Mouse (Mus musculus): ENCODE results near the gene Ythdc1. TPM values are rescaled to one million over a fixed set of nuclear protein-coding genes. Genes with fewer than 3 reads are reported as not detected.
"Not testable (repeated sequence)": the region's sequence is repeated elsewhere in the genome, so short reads cannot be mapped to it uniquely, and the experiment has no call there.

The Ythdc1 gene
- polyA plus RNA-seq, 1 experiment from 2014 or later, result 55.9 TPM

DNA sequence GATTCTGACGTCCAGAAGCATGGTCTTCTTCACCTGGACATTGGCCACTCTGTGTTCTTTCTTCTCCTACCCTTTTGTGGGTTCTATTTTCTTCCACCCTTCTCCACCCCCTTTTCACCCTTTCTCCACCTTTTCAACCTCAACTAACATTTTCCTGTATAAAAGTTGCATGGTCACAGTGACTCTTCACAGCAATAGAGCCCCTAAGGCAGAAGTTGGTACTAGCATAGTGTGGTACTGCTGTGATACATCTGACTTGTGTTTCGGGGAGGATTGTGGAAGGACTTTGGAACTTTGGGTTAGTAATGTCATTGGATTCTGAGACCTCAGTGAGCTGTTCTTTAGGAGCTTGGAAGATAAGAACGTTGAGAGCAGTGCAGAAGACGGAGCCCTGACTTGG, 11.8 kb upstream of the Ythdc1 start:
- Histone ChIP-seq H3K4me1 (ENCODE audit: control insufficient read depth, insufficient read depth, low read length) (no peaks in the 10 kb centered on the region), H3K27me3 (ENCODE audit: control insufficient read depth, insufficient read depth, low read length) (no peaks in the 10 kb centered on the region), H3K4me3 (ENCODE audit: low read depth, low read length) (no peak overlapping the region), H3K9me3 (ENCODE audit: control insufficient read depth, low read length) (no peaks in the 10 kb centered on the region), H3K9ac (ENCODE audit: low read length) (no peak overlapping the region), H3K4me2 (no peak overlapping the region), H3K36me3 (ENCODE audit: control insufficient read depth, insufficient read depth, low read length) (no peaks in the 10 kb centered on the region), H3K27ac (ENCODE audit: low read depth, low read length) (no peak overlapping the region)
- DNase-seq (ENCODE audit: low spot score, missing footprints), result no peak
- no peak for ATAC-seq (ENCODE audit: low FRiP score)
- 66% methylated on average over 4 of the region's 4 CpGs for WGBS

DNA sequence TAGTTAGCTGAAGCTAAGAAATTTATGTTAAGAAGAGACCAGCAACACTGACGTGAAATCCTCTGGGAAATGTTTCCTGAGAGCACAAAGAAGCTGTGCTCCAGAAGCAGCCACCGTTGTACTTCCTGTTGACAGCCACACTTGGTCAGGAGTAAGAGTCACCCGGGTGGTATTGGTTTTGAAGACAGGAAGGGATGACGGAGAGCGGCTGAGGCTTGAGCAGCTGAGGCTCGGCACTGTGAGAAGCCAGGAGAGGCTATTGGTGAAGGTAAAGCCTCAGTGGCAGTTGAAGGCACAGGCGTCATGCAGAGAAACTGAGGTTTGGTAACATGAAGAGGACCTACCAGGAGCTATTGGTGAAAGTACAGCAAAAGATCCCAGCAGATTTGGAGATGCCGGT, 11.2 kb upstream of the Ythdc1 start:
- H3K4me2 ChIP-seq, result no peak overlapping the region
- H3K4me3 ChIP-seq (ENCODE audit: low read depth, low read length), result no peak overlapping the region
- 77% methylated on average over 8 of the region's 8 CpGs for WGBS
- no peak for DNase-seq (ENCODE audit: low spot score, missing footprints)
- no peaks in the 10 kb centered on the region for H3K27me3 ChIP-seq (ENCODE audit: control insufficient read depth, insufficient read depth, low read length)
- H3K27ac ChIP-seq (ENCODE audit: low read depth, low read length), result no peak overlapping the region
- no peaks in the 10 kb centered on the region for H3K9me3 ChIP-seq (ENCODE audit: control insufficient read depth, low read length)
- H3K36me3 ChIP-seq (ENCODE audit: control insufficient read depth, insufficient read depth, low read length), result no peaks in the 10 kb centered on the region
- no peaks in the 10 kb centered on the region for H3K4me1 ChIP-seq (ENCODE audit: control insufficient read depth, insufficient read depth, low read length)
- H3K9ac ChIP-seq (ENCODE audit: low read length), result no peak overlapping the region
- ATAC-seq (ENCODE audit: low FRiP score), result no peak

DNA sequence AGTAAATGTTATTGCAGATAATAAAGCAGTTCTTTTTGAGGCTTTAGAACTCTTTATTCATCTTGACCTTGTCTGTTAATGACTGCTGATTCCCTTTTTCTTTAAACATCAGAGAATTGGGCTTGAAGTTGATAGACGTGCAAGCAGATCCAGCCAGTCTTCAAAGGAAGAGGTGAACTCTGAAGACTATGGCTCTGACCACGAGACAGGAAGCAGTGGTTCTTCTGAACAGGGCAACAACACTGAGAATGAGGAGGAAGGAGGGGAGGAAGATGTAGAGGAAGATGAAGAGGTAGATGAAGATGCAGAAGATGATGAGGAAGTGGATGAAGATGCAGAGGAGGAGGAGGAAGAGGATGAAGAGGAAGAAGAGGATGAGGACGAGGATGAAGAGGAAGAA, 12.8 kb downstream of the Ythdc1 start:
- WGBS, result 89% methylated on average over 3 of the region's 3 CpGs
- no peaks in the 10 kb centered on the region for H3K4me1 ChIP-seq (ENCODE audit: control insufficient read depth, insufficient read depth, low read length)
- H3K4me2 ChIP-seq, result no peak overlapping the region
- no peak overlapping the region for H3K4me3 ChIP-seq (ENCODE audit: low read depth, low read length)
- H3K9me3 ChIP-seq (ENCODE audit: control insufficient read depth, low read length), result no peaks in the 10 kb centered on the region
- no peak for ATAC-seq (ENCODE audit: low FRiP score)
- H3K9ac ChIP-seq (ENCODE audit: low read length), result no peak overlapping the region
- no peaks in the 10 kb centered on the region for H3K27me3 ChIP-seq (ENCODE audit: control insufficient read depth, insufficient read depth, low read length)
- H3K36me3 ChIP-seq (ENCODE audit: control insufficient read depth, insufficient read depth, low read length), result peaks cover 3% of the 10 kb centered on the region
- no peak overlapping the region for H3K27ac ChIP-seq (ENCODE audit: low read depth, low read length)
- no peak for DNase-seq (ENCODE audit: low spot score, missing footprints)

DNA sequence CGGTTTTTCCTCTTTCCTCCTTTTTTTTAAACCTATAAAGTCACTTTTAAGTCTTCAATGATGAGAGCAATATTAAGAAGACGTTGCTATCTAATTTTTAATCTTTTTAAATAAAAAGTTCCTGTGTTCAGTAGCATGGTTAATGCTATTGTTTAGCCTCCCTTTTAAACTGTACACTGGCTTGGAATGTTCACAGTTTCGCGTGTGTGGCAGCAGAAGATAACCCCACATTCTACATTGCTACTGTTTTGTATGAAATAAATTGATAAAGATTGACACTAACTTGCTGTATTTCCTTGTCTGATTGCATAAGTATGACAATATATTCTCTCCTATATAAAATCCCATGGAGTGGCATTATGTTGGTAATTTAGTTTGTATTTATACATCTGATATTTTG, 32.4 kb downstream of the Ythdc1 start:
- 95% methylated on average over 4 of the region's 4 CpGs for WGBS
- not testable (repeated sequence) for H3K4me3 ChIP-seq (ENCODE audit: low read depth, low read length)

DNA sequence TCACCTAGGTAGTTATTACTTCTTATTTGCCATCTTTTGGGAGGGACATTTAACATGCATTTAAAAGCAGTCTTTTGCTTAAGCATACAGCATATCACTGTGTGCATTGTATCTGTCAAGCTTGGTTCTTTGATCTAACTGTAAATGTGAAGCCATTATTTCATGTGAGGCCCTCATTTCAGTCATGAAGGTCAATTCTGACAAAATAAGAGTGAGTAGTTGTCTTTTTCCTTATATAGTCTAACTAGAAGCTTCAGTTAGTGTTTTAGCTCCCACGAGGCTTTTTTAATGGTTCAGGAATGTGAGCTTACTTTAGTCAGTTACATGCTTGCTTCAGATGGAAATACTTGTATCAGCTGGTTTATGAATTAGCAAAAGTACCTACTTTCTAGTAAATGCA, 34.1 kb downstream of the Ythdc1 start:
- Histone ChIP-seq H3K9ac (ENCODE audit: low read length) (no peak overlapping the region), H3K27ac (ENCODE audit: low read depth, low read length) (no peak overlapping the region), H3K9me3 (ENCODE audit: control insufficient read depth, low read length) (no peaks in the 10 kb centered on the region), H3K27me3 (ENCODE audit: control insufficient read depth, insufficient read depth, low read length) (no peaks in the 10 kb centered on the region), H3K36me3 (ENCODE audit: control insufficient read depth, insufficient read depth, low read length) (peaks cover 3% of the 10 kb centered on the region; the same call in 1 of the 2 replicates), H3K4me2 (no peak overlapping the region), H3K4me3 (ENCODE audit: low read depth, low read length) (no peak overlapping the region), H3K4me1 (ENCODE audit: control insufficient read depth, insufficient read depth, low read length) (no peaks in the 10 kb centered on the region)
- 85% methylated on average over 1 of the region's 1 CpGs for WGBS
- DNase-seq (ENCODE audit: low spot score, missing footprints) (peak; percentile 82), ATAC-seq (ENCODE audit: low FRiP score) (no peak)

More for the DNA sequence above, 32.4 kb downstream of the Ythdc1 start:
- not testable (repeated sequence) for ATAC-seq (ENCODE audit: low FRiP score); H3K9me3 ChIP-seq (ENCODE audit: control insufficient read depth, low read length); H3K36me3 ChIP-seq (ENCODE audit: control insufficient read depth, insufficient read depth, low read length); H3K27ac ChIP-seq (ENCODE audit: low read depth, low read length); H3K27me3 ChIP-seq (ENCODE audit: control insufficient read depth, insufficient read depth, low read length); H3K9ac ChIP-seq (ENCODE audit: low read length); H3K4me1 ChIP-seq (ENCODE audit: control insufficient read depth, insufficient read depth, low read length); H3K4me2 ChIP-seq
- peak; percentile 35 for DNase-seq (ENCODE audit: low spot score, missing footprints)

DNA sequence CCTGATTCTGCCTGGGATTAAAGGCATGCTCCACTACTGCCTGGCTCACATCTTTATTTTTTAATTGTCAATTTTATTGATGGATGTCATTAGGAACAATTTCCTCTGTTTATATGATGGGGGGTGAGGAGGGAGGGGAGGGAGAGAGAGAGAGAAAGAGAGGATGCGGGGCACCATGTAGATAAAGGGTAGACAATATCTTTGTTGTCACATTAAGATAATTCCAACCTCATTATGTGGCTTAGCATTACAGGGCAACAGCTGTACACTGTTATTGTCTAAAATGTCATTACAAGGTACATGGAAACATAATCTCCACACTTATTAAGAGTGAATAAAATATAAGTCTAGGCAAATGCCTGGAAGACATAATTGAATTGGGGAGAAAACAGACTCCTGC, 35.5 kb downstream of the Ythdc1 start:
- Histone ChIP-seq H3K4me1 (ENCODE audit: control insufficient read depth, insufficient read depth, low read length) (no peaks in the 10 kb centered on the region), H3K27ac (ENCODE audit: low read depth, low read length) (no peak overlapping the region), H3K4me2 (no peak overlapping the region), H3K4me3 (ENCODE audit: low read depth, low read length) (no peak overlapping the region), H3K9ac (ENCODE audit: low read length) (no peak overlapping the region), H3K36me3 (ENCODE audit: control insufficient read depth, insufficient read depth, low read length) (peaks cover 3% of the 10 kb centered on the region; the same call in 1 of the 2 replicates), H3K9me3 (ENCODE audit: control insufficient read depth, low read length) (no peaks in the 10 kb centered on the region), H3K27me3 (ENCODE audit: control insufficient read depth, insufficient read depth, low read length) (no peaks in the 10 kb centered on the region)
- peak; percentile 33 for DNase-seq (ENCODE audit: low spot score, missing footprints)
- 0 out of 2 replicates have a peak, but pooled peaks have one; percentile 35 for ATAC-seq (ENCODE audit: low FRiP score)
- WGBS, result 93% methylated on average over 1 of the region's 1 CpGs

DNA sequence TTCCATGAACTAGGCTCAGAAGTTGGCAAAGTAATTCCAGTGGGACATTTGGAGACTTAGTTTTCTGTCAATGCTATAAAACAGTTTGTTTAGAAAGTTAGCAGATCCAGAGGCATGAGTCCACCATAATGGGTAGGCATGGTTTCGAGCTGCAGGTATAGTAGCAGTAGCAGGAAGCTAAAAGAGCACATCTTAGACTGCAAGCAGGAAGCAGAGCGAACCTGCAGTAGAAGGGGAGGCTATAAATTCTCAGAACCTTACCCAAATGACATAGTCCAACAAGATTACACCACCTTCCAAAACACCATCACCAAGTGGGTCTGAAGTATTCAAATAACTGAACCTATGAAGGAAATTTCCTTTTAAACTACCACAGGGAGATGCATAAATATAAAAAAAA, 36.2 kb downstream of the Ythdc1 start:
- ATAC-seq (ENCODE audit: low FRiP score) (no peak), DNase-seq (ENCODE audit: low spot score, missing footprints) (no peak)
- no peaks in the 10 kb centered on the region for H3K27me3 ChIP-seq (ENCODE audit: control insufficient read depth, insufficient read depth, low read length)
- WGBS, result 91% methylated on average over 2 of the region's 2 CpGs
- no peak overlapping the region for H3K27ac ChIP-seq (ENCODE audit: low read depth, low read length)
- H3K4me3 ChIP-seq (ENCODE audit: low read depth, low read length), result no peak overlapping the region
- H3K4me1 ChIP-seq (ENCODE audit: control insufficient read depth, insufficient read depth, low read length), result no peaks in the 10 kb centered on the region
- H3K36me3 ChIP-seq (ENCODE audit: control insufficient read depth, insufficient read depth, low read length), result peaks cover 3% of the 10 kb centered on the region; the same call in 1 of the 2 replicates
- H3K9me3 ChIP-seq (ENCODE audit: control insufficient read depth, low read length), result no peaks in the 10 kb centered on the region
- H3K4me2 ChIP-seq, result no peak overlapping the region
- no peak overlapping the region for H3K9ac ChIP-seq (ENCODE audit: low read length)

DNA sequence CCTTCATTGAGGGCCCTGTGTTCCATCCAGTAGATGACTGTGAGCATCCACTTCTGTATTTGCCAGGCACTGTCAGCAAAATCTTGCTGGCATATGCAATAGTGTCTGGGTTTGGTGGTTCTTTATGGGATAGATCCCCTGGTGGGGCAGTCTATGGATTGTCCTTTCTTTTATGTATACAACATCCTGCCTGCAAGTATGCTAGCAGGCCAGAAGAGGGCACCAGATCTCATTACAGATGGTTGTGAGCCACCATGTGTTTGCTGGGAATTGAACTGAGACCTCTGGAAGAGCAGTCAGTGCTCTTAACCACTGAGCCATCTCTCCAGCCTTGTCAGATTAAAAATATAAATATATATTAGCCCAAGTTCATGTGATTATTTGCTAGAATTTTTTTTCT, 37.2 kb downstream of the Ythdc1 start:
- H3K4me3 ChIP-seq (ENCODE audit: low read depth, low read length); H3K4me2 ChIP-seq; H3K9me3 ChIP-seq (ENCODE audit: control insufficient read depth, low read length); H3K9ac ChIP-seq (ENCODE audit: low read length); DNase-seq (ENCODE audit: low spot score, missing footprints); H3K27ac ChIP-seq (ENCODE audit: low read depth, low read length); H3K27me3 ChIP-seq (ENCODE audit: control insufficient read depth, insufficient read depth, low read length); H3K4me1 ChIP-seq (ENCODE audit: control insufficient read depth, insufficient read depth, low read length); H3K36me3 ChIP-seq (ENCODE audit: control insufficient read depth, insufficient read depth, low read length); ATAC-seq (ENCODE audit: low FRiP score): not testable (repeated sequence)

DNA sequence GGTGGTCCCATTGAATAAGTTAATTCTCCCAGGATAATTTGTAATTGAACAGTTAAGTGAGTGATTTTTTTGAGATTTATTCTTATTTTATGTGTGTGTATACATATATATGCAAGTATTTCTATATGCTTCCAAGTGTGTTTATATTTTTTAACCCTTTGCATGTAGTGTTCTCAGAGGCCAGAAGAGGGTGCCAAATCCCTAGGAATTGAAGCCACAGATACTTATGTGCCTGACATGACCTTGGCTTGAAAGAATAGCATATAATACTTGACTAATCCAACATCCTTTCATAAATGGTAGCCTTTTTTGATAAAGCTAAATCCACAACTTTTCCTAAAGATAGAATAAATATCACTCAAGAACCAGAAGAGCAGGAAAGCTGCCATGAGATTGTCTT, 46.1 kb downstream of the Ythdc1 start:
- H3K9ac ChIP-seq (ENCODE audit: low read length), result no peak overlapping the region
- H3K4me3 ChIP-seq (ENCODE audit: low read depth, low read length), result no peak overlapping the region
- no peak overlapping the region for H3K27ac ChIP-seq (ENCODE audit: low read depth, low read length)
- no peak overlapping the region for H3K4me2 ChIP-seq
- no peaks in the 10 kb centered on the region for H3K4me1 ChIP-seq (ENCODE audit: control insufficient read depth, insufficient read depth, low read length)
- DNase-seq (ENCODE audit: low spot score, missing footprints), result peak; percentile 91
- H3K9me3 ChIP-seq (ENCODE audit: control insufficient read depth, low read length), result no peaks in the 10 kb centered on the region
- ATAC-seq (ENCODE audit: low FRiP score), result peak; percentile 75
- no peaks in the 10 kb centered on the region for H3K27me3 ChIP-seq (ENCODE audit: control insufficient read depth, insufficient read depth, low read length)
- no peaks in the 10 kb centered on the region for H3K36me3 ChIP-seq (ENCODE audit: control insufficient read depth, insufficient read depth, low read length)

DNA sequence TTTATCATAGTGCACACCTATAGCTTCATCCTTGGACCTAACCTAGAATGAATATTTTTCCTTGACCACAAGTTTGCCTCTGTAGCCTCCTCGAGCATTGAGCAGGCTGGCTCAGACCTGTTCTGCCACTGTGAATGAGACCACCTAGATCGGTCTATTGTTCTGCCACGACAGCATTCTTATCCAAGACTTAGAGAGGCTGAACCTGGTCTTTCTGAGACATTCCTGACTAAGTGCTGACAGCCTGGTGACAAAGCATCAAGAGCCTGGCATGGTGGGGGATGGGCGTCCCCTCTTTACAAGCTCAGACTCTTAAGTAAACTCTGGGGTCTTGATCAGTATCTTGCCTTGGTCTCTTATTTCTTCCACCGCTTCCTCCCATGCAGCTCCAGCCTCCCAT, 47.6 kb downstream of the Ythdc1 start:
- no peak overlapping the region for H3K27ac ChIP-seq (ENCODE audit: low read depth, low read length)
- DNase-seq (ENCODE audit: low spot score, missing footprints) (no peak), ATAC-seq (ENCODE audit: low FRiP score) (no peak)
- no peaks in the 10 kb centered on the region for H3K4me1 ChIP-seq (ENCODE audit: control insufficient read depth, insufficient read depth, low read length)
- no peak overlapping the region for H3K9ac ChIP-seq (ENCODE audit: low read length)
- H3K27me3 ChIP-seq (ENCODE audit: control insufficient read depth, insufficient read depth, low read length), result no peaks in the 10 kb centered on the region
- no peak overlapping the region for H3K4me3 ChIP-seq (ENCODE audit: low read depth, low read length)
- H3K9me3 ChIP-seq (ENCODE audit: control insufficient read depth, low read length), result no peaks in the 10 kb centered on the region
- no peaks in the 10 kb centered on the region for H3K36me3 ChIP-seq (ENCODE audit: control insufficient read depth, insufficient read depth, low read length)
- H3K4me2 ChIP-seq, result no peak overlapping the region
- 56% methylated on average over 5 of the region's 5 CpGs for whole genome bisulfite sequencing
